Mouse (Mus musculus) olfactory bulb, adult 2 months (tissue): ENCODE results near the gene Kctd8. TPM values are rescaled to one million over a fixed set of nuclear protein-coding genes. Genes with fewer than 3 reads are reported as not detected.

Experiments used
- H3K27ac ChIP-seq: fragments of 200-500 bp; 2 replicates; pipeline ENCODE4 v1.5.1; 2012; ENCODE audit warnings: low read depth, low read length; ENCODE audit not compliant: insufficient read depth
- H3K4me1 ChIP-seq: fragments of 200-500 bp; 2 replicates; pipeline ENCODE4 v1.6.1; 2012; ENCODE audit warnings: low read length; ENCODE audit not compliant: control insufficient read depth, insufficient read depth
- H3K4me3 ChIP-seq: fragments of 200-500 bp; 2 replicates; pipeline ENCODE4 v1.5.1; 2012; ENCODE audit warnings: mild to moderate bottlenecking, low read depth, low read length, moderate library complexity; ENCODE audit not compliant: insufficient read depth
- CTCF ChIP-seq: fragments of 200-500 bp; IDR thresholded peaks from 2 replicates; pipeline ENCODE4 v1.5.1; 2012; ENCODE audit warnings: low read depth, mild to moderate bottlenecking, low read length, moderate library complexity; ENCODE audit not compliant: insufficient read depth
- POLR2A ChIP-seq: fragments of 200-500 bp; IDR thresholded peaks from 2 replicates; pipeline ENCODE4 v1.6.1; 2012; ENCODE audit warnings: mild to moderate bottlenecking, low read depth, low read length, moderate library complexity; ENCODE audit not compliant: insufficient read depth
- WGBS: fragments of 180-500 bp; shearing (Covaris S2); methylation state at CpG from one replicate; pipeline ENCODE4 v1.1.7; 2018; 5-methylcytosine and 5-hydroxymethylcytosine counted together
- polyA plus RNA-seq: library from polyadenylated mRNA; stranded (reverse); fragments of >200 nt; gene quantifications from 2 replicates; pipeline ENCODE4 v1.2.4, GENCODE M21; 2012; ENCODE audit warnings: low replicate concordance; ENCODE audit not compliant: missing spikeins, insufficient read depth, insufficient read length

Kctd8 gene
- polyA plus RNA-seq, 1 experiment: not detected

GRCm38 (mm10) chr5:69209401-69209800, 132.1 kb downstream of the Kctd8 start:
- TF ChIP-seq POLR2A (no peak), CTCF (no peak)
- no peaks in the 10 kb centered on the region for H3K4me1 ChIP-seq
- no peak overlapping the region for H3K27ac ChIP-seq
- H3K4me3 ChIP-seq: no peak overlapping the region

GRCm38 (mm10) chr5:69207713-69208112, 133.8 kb downstream of the Kctd8 start:
- WGBS: 81% methylated on average over 2 of the region's 2 CpGs
- no peak overlapping the region for H3K27ac ChIP-seq
- TF ChIP-seq CTCF (no peak), POLR2A (no peak)
- no peak overlapping the region for H3K4me3 ChIP-seq
- H3K4me1 ChIP-seq: no peaks in the 10 kb centered on the region

- no peaks in the 10 kb centered on the region for H3K4me1 ChIP-seq
- H3K4me3 ChIP-seq: no peak overlapping the region
- TF ChIP-seq POLR2A (no peak), CTCF (no peak)
- 75% methylated on average over 4 of the region's 4 CpGs for WGBS
- H3K27ac ChIP-seq: no peak overlapping the region
Observed at GRCm38 (mm10) chr5:69159897-69160509, 181.5 kb downstream of the Kctd8 start.

GRCm38 (mm10) chr5:69156489-69156888, 185.0 kb downstream of the Kctd8 start:
- no peak for TF ChIP-seq POLR2A
- no peak for TF ChIP-seq CTCF
- H3K4me3 ChIP-seq: no peak overlapping the region
- 64% methylated on average over 3 of the region's 3 CpGs for WGBS
- no peak overlapping the region for H3K27ac ChIP-seq
- no peaks in the 10 kb centered on the region for H3K4me1 ChIP-seq

GRCm38 (mm10) chr5:69145827-69146226, 195.7 kb downstream of the Kctd8 start:
- WGBS: 88% methylated on average over 2 of the region's 2 CpGs

GRCm38 (mm10) chr5:69141082-69141481, 200.4 kb downstream of the Kctd8 start:
- no peak for TF ChIP-seq CTCF
- no peak for TF ChIP-seq POLR2A
- Histone ChIP-seq H3K27ac (no peak overlapping the region), H3K4me3 (no peak overlapping the region), H3K4me1 (no peaks in the 10 kb centered on the region)
- 57% methylated on average over 4 of the region's 4 CpGs for WGBS

More at GRCm38 (mm10) chr5:69145827-69146226, 195.7 kb downstream of the Kctd8 start:
- TF ChIP-seq CTCF: no peak
- TF ChIP-seq POLR2A: no peak
- no peaks in the 10 kb centered on the region for H3K4me1 ChIP-seq
- no peak overlapping the region for H3K27ac ChIP-seq
- no peak overlapping the region for H3K4me3 ChIP-seq

GRCm38 (mm10) chr5:69108718-69109117, 232.8 kb downstream of the Kctd8 start:
- no peak overlapping the region for H3K27ac ChIP-seq
- WGBS: 61% methylated on average over 2 of the region's 2 CpGs
- no peak overlapping the region for H3K4me3 ChIP-seq
- no peaks in the 10 kb centered on the region for H3K4me1 ChIP-seq
- TF ChIP-seq CTCF: no peak
- TF ChIP-seq POLR2A: no peak

- no peak overlapping the region for H3K4me3 ChIP-seq
Observed at GRCm38 (mm10) chr5:69088912-69089311, 252.6 kb downstream of the Kctd8 start.

More at GRCm38 (mm10) chr5:69088912-69089311, 252.6 kb downstream of the Kctd8 start:
- TF ChIP-seq CTCF (no peak), POLR2A (no peak)
- H3K27ac ChIP-seq: no peak overlapping the region
- no peaks in the 10 kb centered on the region for H3K4me1 ChIP-seq

Other genes starting within 250 kb of the Kctd8 start
- not detected in 2 replicates for gene Yipf7, start 201.0 kb upstream of the Kctd8 start, polyA plus RNA-seq
- gene Guf1, start 215.2 kb upstream of the Kctd8 start, polyA plus RNA-seq: not detected in 2 replicates